Mouse (Mus musculus) kidney, postnatal 0 days (tissue): ENCODE results near the gene Gm10134. TPM values are rescaled to one million over a fixed set of nuclear protein-coding genes. Genes with fewer than 3 reads are reported as not detected.

Experiments
- ATAC-seq: fragments of 200-750 bp; cut with Nextera tagmentation; replicated peaks from 2 replicates; pipeline ENCODE4 v1.8.0; 2017; ENCODE audit warnings: low read depth, moderate number of reproducible peaks, moderate TSS enrichment, moderate library complexity; ENCODE audit not compliant: low FRiP score
- DNase-seq: peaks from one replicate; pipeline ENCODE4 v3.0.0-alpha.2; 2016; ENCODE audit warnings: low spot score
- H3K27ac ChIP-seq: fragments of 300-500 bp; sonication (generic); 2 replicates; pipeline ENCODE4 v1.5.1; 2014; ENCODE audit warnings: mild to moderate bottlenecking
- H3K27me3 ChIP-seq: fragments of 300-500 bp; sonication (generic); 2 replicates; pipeline ENCODE4 v1.6.1; 2014; ENCODE audit warnings: low read length, mixed read lengths; ENCODE audit not compliant: insufficient read depth
- H3K36me3 ChIP-seq: fragments of 300-500 bp; sonication (generic); 2 replicates; pipeline ENCODE4 v1.6.1; 2014; ENCODE audit warnings: low read length, mixed read lengths; ENCODE audit not compliant: insufficient read depth
- H3K4me1 ChIP-seq: fragments of 300-500 bp; sonication (generic); replicated peaks from 2 replicates; pipeline ENCODE4 v1.6.1; 2014; ENCODE audit warnings: antibody characterized with exemption, low read length, mixed read lengths; ENCODE audit not compliant: insufficient read depth
- H3K4me2 ChIP-seq: fragments of 300-500 bp; sonication (generic); 2 replicates; pipeline ENCODE4 v1.6.1; 2014; ENCODE audit warnings: mild to moderate bottlenecking, low read length, moderate library complexity, mixed read lengths
- H3K4me3 ChIP-seq: fragments of 300-500 bp; sonication (generic); replicated peaks from 2 replicates; pipeline ENCODE4 v1.5.1; 2014; ENCODE audit warnings: low read depth, low read length
- H3K9ac ChIP-seq: fragments of 300-500 bp; sonication (generic); 2 replicates; pipeline ENCODE4 v1.6.1; 2014; ENCODE audit warnings: low read depth, low read length
- H3K9me3 ChIP-seq: fragments of 300-500 bp; sonication (generic); replicated peaks from 2 replicates; pipeline ENCODE4 v1.6.1; 2016; ENCODE audit warnings: low read length, inconsistent platforms, mixed read lengths
- CTCF ChIP-seq: IDR thresholded peaks from 2 replicates; pipeline ENCODE4 v1.5.1; 2016; ENCODE audit warnings: antibody characterized with exemption, low read depth, mild to moderate bottlenecking, moderate library complexity
- WGBS: fragments of 180-500 bp; shearing (Covaris S2); extraction: QIAGEN DNeasy Blood & Tissue Kit; methylation state at CpG from one replicate; pipeline ENCODE4 v1.1.7; 2014; 5-methylcytosine and 5-hydroxymethylcytosine counted together
- polyA plus RNA-seq: library from polyadenylated mRNA; unstranded; fragments of >200 nt; fragmentation: Nextera tagmentation; extraction: Ambion mirVana; gene quantifications from 2 replicates; pipeline ENCODE4 v1.2.1, GENCODE M21; 2015

Gene Gm10134
- polyA plus RNA-seq, 1 experiment from 2014 or later, result 11.1 TPM

DNA sequence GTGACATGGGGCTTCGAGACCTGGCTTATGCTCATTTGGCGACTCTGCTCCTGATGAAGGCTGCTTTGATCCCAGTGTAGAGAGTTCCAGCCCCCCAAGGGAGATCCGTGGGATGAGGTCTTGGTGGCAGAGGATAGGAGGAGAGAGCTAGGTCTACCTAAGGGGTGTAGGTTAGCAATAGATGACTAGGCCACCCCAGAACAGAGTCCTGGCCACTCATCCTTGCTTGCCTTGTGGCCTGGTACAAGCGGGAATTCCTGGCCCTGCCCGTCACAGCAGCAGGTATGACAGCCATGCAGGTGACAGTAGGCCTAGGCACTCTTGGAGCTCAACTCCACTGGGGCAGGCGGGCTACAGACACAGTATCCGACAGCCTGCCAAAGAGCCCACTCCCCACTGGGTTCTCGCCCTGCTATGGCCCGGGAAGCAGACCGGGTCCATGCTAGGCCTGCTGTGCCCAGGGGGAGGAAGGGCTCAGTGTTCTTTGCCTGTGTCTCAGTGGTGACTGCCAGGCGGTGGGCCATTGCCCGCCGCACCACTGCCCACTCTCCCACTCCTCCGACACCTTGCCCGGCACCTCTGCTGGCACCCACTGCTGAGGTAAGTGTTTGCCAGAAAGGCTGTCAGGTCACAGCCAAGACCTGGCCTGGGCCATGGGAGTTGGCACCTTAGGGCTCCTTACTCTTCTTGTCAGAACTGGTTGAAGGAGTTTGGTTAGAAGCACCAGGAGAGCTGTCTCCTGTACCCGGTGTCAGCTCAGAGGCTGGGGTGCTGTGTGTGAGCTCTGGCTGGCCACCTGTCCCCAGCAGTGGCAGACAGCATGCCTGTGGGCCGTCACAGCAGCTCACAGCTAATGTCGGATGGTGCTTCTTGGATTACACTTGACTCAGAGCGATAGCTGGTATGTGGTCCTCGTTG lies 21.8 kb downstream of the Gm10134 start:
- no peak overlapping the region for H3K4me3 ChIP-seq

DNA sequence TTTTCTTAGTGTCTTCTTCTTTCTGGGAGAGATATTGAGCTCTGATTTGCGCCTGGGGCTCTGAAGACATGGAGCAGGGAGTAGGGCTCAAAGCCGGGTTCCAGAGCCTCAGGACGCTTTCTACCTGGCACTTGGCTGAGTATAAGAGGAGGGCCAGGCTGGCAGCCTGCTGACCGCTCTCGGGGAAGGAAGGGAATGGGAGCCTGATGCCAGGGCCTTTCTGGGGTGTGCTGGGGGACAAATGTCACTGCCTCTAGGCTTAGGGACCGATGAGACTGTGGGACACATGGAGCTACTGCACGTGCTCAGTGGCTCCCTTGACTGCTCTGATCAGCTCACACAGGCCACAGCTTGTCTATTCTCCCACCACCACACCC lies 22.4 kb downstream of the Gm10134 start:
- H3K27ac ChIP-seq, result no peak overlapping the region
- WGBS, result 70% methylated on average over 7 of the region's 7 CpGs
- no peak overlapping the region for H3K4me3 ChIP-seq
- H3K36me3 ChIP-seq, result no peaks in the 10 kb centered on the region
- H3K9ac ChIP-seq, result no peak overlapping the region
- H3K27me3 ChIP-seq, result no peaks in the 10 kb centered on the region
- H3K4me2 ChIP-seq, result no peak overlapping the region
- ATAC-seq, result no peak
- no peak for TF ChIP-seq CTCF
- DNase-seq, result no peak
- peaks cover 43% of the 10 kb centered on the region for H3K4me1 ChIP-seq
- no peaks in the 10 kb centered on the region for H3K9me3 ChIP-seq

More for the DNA sequence above, 21.8 kb downstream of the Gm10134 start:
- no peak for TF ChIP-seq CTCF
- ATAC-seq (no peak), DNase-seq (no peak)
- Histone ChIP-seq H3K9me3 (no peaks in the 10 kb centered on the region), H3K27me3 (no peaks in the 10 kb centered on the region), H3K9ac (no peak overlapping the region), H3K4me2 (no peak overlapping the region), H3K36me3 (no peaks in the 10 kb centered on the region), H3K4me1 (peaks cover 39% of the 10 kb centered on the region), H3K27ac (no peak overlapping the region)
- 77% methylated on average over 19 of the region's 20 CpGs for WGBS

GRCm38 (mm10) chr2:28529856-28530255 lies 24.0 kb downstream of the Gm10134 start:
- Histone ChIP-seq H3K9ac (no peak overlapping the region), H3K27ac (no peak overlapping the region), H3K27me3 (no peaks in the 10 kb centered on the region)

GRCm38 (mm10) chr2:28530311-28530710 lies 24.4 kb downstream of the Gm10134 start:
- Histone ChIP-seq H3K27me3 (no peaks in the 10 kb centered on the region), H3K27ac (no peak overlapping the region), H3K4me2 (no peak overlapping the region), H3K36me3 (no peaks in the 10 kb centered on the region), H3K9ac (no peak overlapping the region), H3K4me1 (peaks cover 35% of the 10 kb centered on the region), H3K9me3 (no peaks in the 10 kb centered on the region), H3K4me3 (no peak overlapping the region)
- ATAC-seq (no peak), DNase-seq (peak; percentile 71)
- TF ChIP-seq CTCF, result no peak
- WGBS, result 45% methylated on average over 7 of the region's 7 CpGs

More at GRCm38 (mm10) chr2:28529856-28530255, 24.0 kb downstream of the Gm10134 start:
- H3K9me3 ChIP-seq, result no peaks in the 10 kb centered on the region
- DNase-seq (no peak), ATAC-seq (no peak)
- H3K4me2 ChIP-seq, result no peak overlapping the region
- H3K4me3 ChIP-seq, result no peak overlapping the region
- peaks cover 40% of the 10 kb centered on the region for H3K4me1 ChIP-seq
- WGBS, result 65% methylated on average over 4 of the region's 4 CpGs
- no peaks in the 10 kb centered on the region for H3K36me3 ChIP-seq
- no peak for TF ChIP-seq CTCF

- Histone ChIP-seq H3K4me2 (peak overlapping the region; percentile 75), H3K9ac (peak overlapping the region; percentile 63), H3K4me3 (peak overlapping the region; percentile 55), H3K9me3 (no peaks in the 10 kb centered on the region), H3K36me3 (no peaks in the 10 kb centered on the region), H3K27me3 (no peaks in the 10 kb centered on the region), H3K4me1 (peaks cover 26% of the 10 kb centered on the region), H3K27ac (0 out of 2 replicates have a peak overlapping the region, but pooled peaks have one; percentile 42)
- peak; percentile 94 for DNase-seq
- WGBS, result 2% methylated on average over 49 of the region's 49 CpGs
- TF ChIP-seq CTCF, result no peak
- ATAC-seq, result peak; percentile 94
These were observed 27.3 kb downstream of the Gm10134 start for GRCm38 (mm10) chr2:28532938-28533771.

DNA sequence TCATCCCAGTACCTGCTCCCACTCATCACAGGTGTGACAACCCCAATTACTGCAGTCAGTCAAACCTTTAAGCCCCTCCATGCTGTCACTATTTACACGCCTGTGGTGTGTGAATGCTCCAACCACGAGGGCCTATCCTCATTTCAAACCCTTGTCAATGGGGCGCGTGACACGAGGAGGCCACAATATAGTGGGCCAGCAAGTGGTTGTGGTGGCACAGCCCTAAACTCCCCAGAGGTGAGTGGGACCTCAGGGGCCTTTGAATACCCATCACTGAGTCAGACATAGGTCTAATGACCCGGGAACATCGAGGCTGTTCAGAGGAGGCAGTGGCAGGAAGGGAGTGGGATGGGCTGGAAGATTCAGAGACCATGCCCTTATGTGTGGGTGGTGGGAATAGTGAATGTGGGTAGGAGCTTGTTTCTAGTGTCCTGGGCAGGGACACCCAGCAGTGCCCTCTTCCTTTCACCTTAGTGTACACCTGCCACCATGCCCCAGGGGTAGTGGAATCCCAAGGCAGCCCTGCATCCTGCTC lies 28.1 kb downstream of the Gm10134 start:
- Histone ChIP-seq H3K36me3 (no peaks in the 10 kb centered on the region), H3K4me1 (peaks cover 29% of the 10 kb centered on the region), H3K27ac (peak overlapping the region; percentile 60; the same call in 1 of the 2 replicates), H3K4me3 (peak overlapping the region; percentile 55), H3K27me3 (no peaks in the 10 kb centered on the region), H3K4me2 (peak overlapping the region; percentile 75), H3K9me3 (no peaks in the 10 kb centered on the region), H3K9ac (peak overlapping the region; percentile 63)
- ATAC-seq, result no peak
- TF ChIP-seq CTCF, result no peak
- no peak for DNase-seq
- WGBS, result 65% methylated on average over 7 of the region's 7 CpGs
